Mouse (Mus musculus): ENCODE results near the gene Syngr4.
A peak's percentile ranks its signal among the peaks of the same experiment; 100 is the strongest.

Syngr4 gene

DNA sequence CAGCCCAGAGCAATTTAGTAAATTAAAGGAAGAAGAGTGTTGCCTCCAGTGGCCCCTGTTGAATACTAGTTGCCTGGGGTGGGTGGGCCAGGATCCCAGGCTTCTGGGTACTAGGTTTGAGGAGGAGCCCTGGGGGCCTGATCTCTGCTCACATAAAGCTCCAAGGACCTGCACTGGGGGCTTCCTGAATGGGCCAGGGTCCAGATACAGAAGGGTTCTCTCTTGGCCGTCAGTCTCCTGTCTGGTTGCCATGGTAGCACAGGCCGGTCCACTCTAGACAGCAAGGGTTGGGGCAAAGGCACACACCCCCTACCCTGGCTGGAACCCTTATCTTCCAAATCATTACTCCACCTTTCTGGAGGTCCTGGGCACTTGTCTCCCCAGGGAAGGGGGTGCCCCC is 28.6 kb downstream of the Syngr4 start:
- H3K9me3 ChIP-seq (ENCODE audit: low read length) = no peaks in the 10 kb centered on the region
- H3K4me3 ChIP-seq (replicated peaks; ENCODE audit: low read length) = no peak overlapping the region
- H3K4me1 ChIP-seq (replicated peaks; ENCODE audit: low read depth, low read length) = peaks cover 39% of the 10 kb centered on the region
- peaks cover 64% of the 10 kb centered on the region for H3K27me3 ChIP-seq (ENCODE audit: insufficient read depth, low read length)
- no peaks in the 10 kb centered on the region for H3K36me3 ChIP-seq (ENCODE audit: insufficient read depth, low read length)
- no peak for TF ChIP-seq NANOG (IDR thresholded peaks at IDR 0.05; ENCODE audit: borderline replicate concordance, low read length)
- no peak for TF ChIP-seq CTCF (conservative IDR thresholded peaks at IDR 0.05; ENCODE audit: low read length)
- TF ChIP-seq POU5F1 (IDR thresholded peaks at IDR 0.05; ENCODE audit: borderline replicate concordance, low read length) = no peak

DNA sequence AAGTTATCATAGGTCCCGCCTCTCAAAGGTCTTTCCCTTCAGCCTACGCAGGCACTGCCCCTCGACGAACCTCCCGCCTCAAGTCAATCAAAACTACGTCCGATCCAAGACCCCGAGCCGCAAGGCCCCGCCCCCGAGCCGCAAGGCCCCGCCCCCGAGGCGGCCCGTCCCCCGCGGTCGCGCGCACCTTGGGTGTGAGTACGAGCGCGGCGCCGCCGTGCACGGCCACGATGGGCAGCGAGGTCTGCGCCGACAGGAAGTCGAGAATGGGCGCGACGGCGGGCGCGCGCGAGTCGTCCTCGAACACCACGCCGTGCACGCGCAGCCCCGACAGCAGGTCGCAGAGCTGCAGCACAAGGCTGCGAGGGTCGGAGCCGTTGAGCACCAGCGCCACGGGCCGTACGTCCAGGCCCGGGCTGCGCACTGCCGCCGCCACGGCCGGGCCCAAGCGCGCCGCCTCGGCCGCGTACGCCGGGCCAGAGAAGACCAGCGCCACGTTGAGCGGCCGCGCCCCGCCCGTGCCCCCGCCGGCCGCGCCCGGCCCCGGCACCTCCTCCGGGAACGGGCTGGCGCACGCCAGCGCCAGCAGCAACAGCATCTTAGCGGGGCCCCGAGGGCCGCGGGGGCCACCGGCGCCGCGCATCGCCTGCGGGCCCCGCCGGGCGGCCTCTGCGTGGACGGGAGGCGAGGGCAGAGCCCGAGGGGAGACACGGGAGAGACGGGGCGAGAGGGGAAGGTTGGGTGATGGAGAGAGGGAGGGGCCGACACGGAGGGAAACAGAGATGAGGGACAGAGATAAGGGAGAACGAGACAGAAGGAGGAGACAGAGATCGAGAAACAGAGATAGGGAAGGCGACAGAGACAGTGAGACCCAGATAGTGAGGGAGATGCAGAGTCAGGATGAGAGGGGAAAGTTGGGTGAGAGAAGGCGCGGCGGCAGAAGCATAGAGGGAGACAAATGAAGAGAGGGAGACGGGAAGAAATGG is 30.3 kb downstream of the Syngr4 start:
- peaks cover 68% of the 10 kb centered on the region for H3K27me3 ChIP-seq (ENCODE audit: insufficient read depth, low read length)
- peak overlapping the region; percentile 86 for H3K4me3 ChIP-seq (replicated peaks; ENCODE audit: low read length)
- no peaks in the 10 kb centered on the region for H3K9me3 ChIP-seq (ENCODE audit: low read length)
- H3K36me3 ChIP-seq (ENCODE audit: insufficient read depth, low read length) = no peaks in the 10 kb centered on the region
- H3K4me1 ChIP-seq (replicated peaks; ENCODE audit: low read depth, low read length) = peaks cover 51% of the 10 kb centered on the region
- no peak for TF ChIP-seq CTCF (conservative IDR thresholded peaks at IDR 0.05; ENCODE audit: low read length)
- no peak for TF ChIP-seq NANOG (IDR thresholded peaks at IDR 0.05; ENCODE audit: borderline replicate concordance, low read length)
- TF ChIP-seq POU5F1 (IDR thresholded peaks at IDR 0.05; ENCODE audit: borderline replicate concordance, low read length) = no peak

DNA sequence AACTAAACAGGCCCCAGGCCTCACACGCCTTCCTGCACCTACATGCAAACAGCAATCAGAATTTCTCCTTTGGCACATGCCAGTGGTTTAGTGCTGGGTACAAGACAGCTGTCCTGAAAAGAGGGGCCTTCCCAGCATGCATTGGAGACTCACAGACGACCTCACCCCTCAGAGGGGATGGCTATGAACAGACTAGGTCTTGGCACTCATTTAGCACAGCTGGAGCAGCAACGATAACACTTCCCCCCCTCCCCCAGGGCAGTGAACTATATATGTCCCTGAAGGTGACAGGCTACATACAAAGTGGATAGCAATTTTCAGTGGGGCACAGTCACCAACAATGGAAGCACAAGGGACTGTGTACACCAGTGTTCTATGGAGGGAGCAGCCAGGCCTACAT is 32.1 kb downstream of the Syngr4 start:
- TF ChIP-seq POU5F1 (IDR thresholded peaks at IDR 0.05; ENCODE audit: borderline replicate concordance, low read length) (no peak), NANOG (IDR thresholded peaks at IDR 0.05; ENCODE audit: borderline replicate concordance, low read length) (no peak), CTCF (conservative IDR thresholded peaks at IDR 0.05; ENCODE audit: low read length) (no peak)

DNA sequence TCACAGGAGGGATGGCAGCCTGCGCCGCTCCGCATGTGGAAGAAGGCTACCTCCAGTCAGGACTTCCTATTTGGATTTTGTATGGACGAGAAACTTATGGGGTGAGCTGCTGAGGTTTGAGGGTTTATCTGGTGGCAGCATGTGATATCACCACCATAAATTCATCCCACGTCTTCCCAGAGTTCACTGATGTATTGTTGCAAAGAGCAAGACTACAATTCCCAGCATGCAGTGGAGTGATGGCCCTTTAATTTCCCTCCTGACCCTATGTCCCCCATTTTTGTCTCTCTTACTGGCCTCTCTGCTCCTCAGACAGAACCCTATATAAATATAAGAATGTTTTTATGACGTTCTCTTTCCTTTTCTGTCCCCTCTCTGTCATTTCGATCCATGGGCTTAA is 33.7 kb downstream of the Syngr4 start:
- TF ChIP-seq CTCF (conservative IDR thresholded peaks at IDR 0.05; ENCODE audit: low read length) (no peak), NANOG (IDR thresholded peaks at IDR 0.05; ENCODE audit: borderline replicate concordance, low read length) (no peak), POU5F1 (IDR thresholded peaks at IDR 0.05; ENCODE audit: borderline replicate concordance, low read length) (no peak)
- Histone ChIP-seq H3K27me3 (ENCODE audit: insufficient read depth, low read length) (peaks cover 60% of the 10 kb centered on the region), H3K4me1 (replicated peaks; ENCODE audit: low read depth, low read length) (peaks cover 30% of the 10 kb centered on the region), H3K9me3 (ENCODE audit: low read length) (no peaks in the 10 kb centered on the region), H3K4me3 (replicated peaks; ENCODE audit: low read length) (peak overlapping the region; percentile 74; the same call in 1 of the 2 replicates), H3K36me3 (ENCODE audit: insufficient read depth, low read length) (no peaks in the 10 kb centered on the region)

More for the DNA sequence above, 32.1 kb downstream of the Syngr4 start:
- H3K36me3 ChIP-seq (ENCODE audit: insufficient read depth, low read length) = no peaks in the 10 kb centered on the region
- no peak overlapping the region for H3K4me3 ChIP-seq (replicated peaks; ENCODE audit: low read length)
- H3K9me3 ChIP-seq (ENCODE audit: low read length) = no peaks in the 10 kb centered on the region
- peaks cover 35% of the 10 kb centered on the region for H3K4me1 ChIP-seq (replicated peaks; ENCODE audit: low read depth, low read length)
- H3K27me3 ChIP-seq (ENCODE audit: insufficient read depth, low read length) = peaks cover 63% of the 10 kb centered on the region

DNA sequence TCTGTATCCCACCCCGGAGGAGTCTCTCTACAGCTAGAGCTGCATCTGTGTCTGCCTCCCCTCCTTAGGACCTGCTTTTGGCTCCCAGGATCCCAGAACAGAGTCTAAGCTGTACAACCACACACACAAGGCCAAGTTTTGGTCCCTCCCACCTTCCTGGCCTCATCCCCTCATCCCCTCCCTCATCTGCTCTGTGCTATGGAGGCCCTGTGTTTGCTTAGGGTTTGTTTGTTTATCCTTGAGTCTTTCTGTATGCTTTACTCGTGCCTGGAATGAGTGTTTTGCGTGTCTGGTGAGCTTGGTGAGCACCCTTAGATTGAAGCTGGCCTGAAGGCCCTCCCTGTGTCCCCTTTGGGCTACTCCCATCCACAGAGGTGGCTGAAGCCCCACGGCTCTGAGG is 37.5 kb downstream of the Syngr4 start:
- TF ChIP-seq CTCF (conservative IDR thresholded peaks at IDR 0.05; ENCODE audit: low read length) = no peak
- no peak for TF ChIP-seq NANOG (IDR thresholded peaks at IDR 0.05; ENCODE audit: borderline replicate concordance, low read length)
- TF ChIP-seq POU5F1 (IDR thresholded peaks at IDR 0.05; ENCODE audit: borderline replicate concordance, low read length) = no peak
- Histone ChIP-seq H3K4me3 (replicated peaks; ENCODE audit: low read length) (no peak overlapping the region), H3K27me3 (ENCODE audit: insufficient read depth, low read length) (peaks cover 58% of the 10 kb centered on the region), H3K4me1 (replicated peaks; ENCODE audit: low read depth, low read length) (peaks cover 32% of the 10 kb centered on the region), H3K9me3 (ENCODE audit: low read length) (no peaks in the 10 kb centered on the region), H3K36me3 (ENCODE audit: insufficient read depth, low read length) (no peaks in the 10 kb centered on the region)

DNA sequence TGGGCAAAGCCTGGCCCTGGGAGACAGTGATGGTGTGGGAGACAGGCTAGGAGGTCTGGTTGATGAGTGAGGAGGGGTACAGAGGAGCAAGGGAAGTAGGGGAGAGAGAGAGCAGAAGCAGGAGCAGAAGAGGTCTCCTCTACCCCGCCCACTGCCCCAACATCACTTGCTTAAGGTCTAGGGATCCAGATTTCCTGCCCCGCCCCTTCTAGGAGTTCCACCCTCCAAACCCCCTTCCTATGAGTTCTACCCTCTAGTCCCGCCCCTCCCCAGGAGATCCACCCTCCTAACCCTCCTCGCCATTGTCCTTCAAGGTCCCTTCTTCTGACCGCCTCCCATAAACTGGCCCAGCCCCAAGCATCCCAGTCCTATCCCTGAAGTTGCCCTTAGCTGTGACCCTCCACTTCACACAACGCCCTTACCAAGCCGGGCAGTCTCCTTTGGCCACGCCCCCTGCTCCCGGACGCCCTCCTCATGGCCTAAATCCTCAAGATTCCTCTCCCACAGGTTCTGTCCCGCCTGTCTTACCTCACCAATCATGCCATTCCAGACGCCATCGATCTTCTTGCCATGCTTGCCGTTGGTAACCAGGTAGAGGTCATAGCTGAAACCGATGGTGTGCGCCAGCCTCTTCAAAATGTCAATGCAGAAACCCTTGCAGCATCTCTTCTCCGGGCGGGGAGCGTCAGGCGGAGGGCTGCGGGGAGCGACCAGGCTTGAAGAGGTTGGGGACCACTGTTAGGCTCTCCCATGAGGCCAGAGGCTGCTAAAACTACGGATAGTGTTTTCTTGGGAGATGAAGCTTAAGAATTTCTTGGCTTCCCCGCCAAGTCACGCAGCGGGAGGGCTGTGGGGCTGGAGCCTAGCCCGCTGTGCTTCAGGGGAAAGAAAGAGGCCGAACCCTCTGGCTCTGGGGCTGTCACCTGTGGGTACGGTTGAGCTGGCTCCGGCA is 39.3 kb downstream of the Syngr4 start:
- TF ChIP-seq POU5F1 (IDR thresholded peaks at IDR 0.05; ENCODE audit: borderline replicate concordance, low read length) (no peak), NANOG (IDR thresholded peaks at IDR 0.05; ENCODE audit: borderline replicate concordance, low read length) (no peak)
- Histone ChIP-seq H3K36me3 (ENCODE audit: insufficient read depth, low read length) (no peaks in the 10 kb centered on the region), H3K27me3 (ENCODE audit: insufficient read depth, low read length) (peaks cover 46% of the 10 kb centered on the region), H3K4me3 (replicated peaks; ENCODE audit: low read length) (peak overlapping the region; percentile 74), H3K4me1 (replicated peaks; ENCODE audit: low read depth, low read length) (peaks cover 32% of the 10 kb centered on the region), H3K9me3 (ENCODE audit: low read length) (no peaks in the 10 kb centered on the region)

DNA sequence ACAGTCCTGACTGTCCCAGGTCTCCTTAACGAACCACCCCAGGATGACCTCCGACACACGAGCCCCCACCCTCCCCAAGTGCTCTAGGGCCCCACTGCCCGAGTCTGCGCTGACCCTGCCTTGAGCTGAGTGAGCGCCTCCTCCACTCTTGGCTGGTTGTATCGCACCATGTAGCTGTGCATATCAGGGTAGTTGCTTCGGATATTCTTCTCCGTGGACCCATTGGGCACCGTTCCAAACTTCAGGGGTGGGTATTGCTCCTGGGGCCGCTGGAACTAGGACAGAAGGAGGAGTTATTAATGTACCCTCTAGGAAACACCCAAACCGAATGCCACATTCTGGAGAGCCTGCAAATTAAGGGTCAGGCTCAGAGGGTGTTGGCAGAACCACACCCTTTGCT is 43.4 kb downstream of the Syngr4 start:
- Histone ChIP-seq H3K9me3 (ENCODE audit: low read length) (no peaks in the 10 kb centered on the region), H3K27me3 (ENCODE audit: insufficient read depth, low read length) (peaks cover 17% of the 10 kb centered on the region), H3K4me1 (replicated peaks; ENCODE audit: low read depth, low read length) (peaks cover 23% of the 10 kb centered on the region), H3K4me3 (replicated peaks; ENCODE audit: low read length) (no peak overlapping the region), H3K36me3 (ENCODE audit: insufficient read depth, low read length) (no peaks in the 10 kb centered on the region)
- no peak for TF ChIP-seq NANOG (IDR thresholded peaks at IDR 0.05; ENCODE audit: borderline replicate concordance, low read length)
- no peak for TF ChIP-seq CTCF (conservative IDR thresholded peaks at IDR 0.05; ENCODE audit: low read length)
- TF ChIP-seq POU5F1 (IDR thresholded peaks at IDR 0.05; ENCODE audit: borderline replicate concordance, low read length) = no peak

DNA sequence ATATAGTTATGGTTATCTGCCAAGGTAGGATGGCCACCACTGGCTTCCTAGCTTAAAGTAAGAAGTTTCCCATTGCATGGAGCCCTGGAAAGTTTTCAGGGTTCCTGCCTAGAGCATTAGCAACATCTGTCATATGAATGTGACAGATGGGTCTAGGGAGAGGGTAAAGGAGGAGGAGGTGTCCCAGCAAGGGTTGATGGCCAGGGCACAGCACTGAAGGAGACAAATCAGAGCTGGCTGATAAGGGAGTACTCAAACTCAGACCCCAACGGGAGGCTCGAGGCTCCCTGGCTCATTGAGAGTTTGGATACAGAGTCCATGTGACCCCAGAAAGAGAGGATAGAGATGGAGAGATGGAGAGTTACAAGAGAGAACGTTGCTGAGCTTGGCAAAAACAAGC is 45.9 kb downstream of the Syngr4 start:
- TF ChIP-seq CTCF (conservative IDR thresholded peaks at IDR 0.05; ENCODE audit: low read length) = no peak
- no peak for TF ChIP-seq NANOG (IDR thresholded peaks at IDR 0.05; ENCODE audit: borderline replicate concordance, low read length)
- Histone ChIP-seq H3K27me3 (ENCODE audit: insufficient read depth, low read length) (peaks cover 3% of the 10 kb centered on the region; the same call in 1 of the 2 replicates), H3K36me3 (ENCODE audit: insufficient read depth, low read length) (no peaks in the 10 kb centered on the region), H3K9me3 (ENCODE audit: low read length) (no peaks in the 10 kb centered on the region), H3K4me1 (replicated peaks; ENCODE audit: low read depth, low read length) (peaks cover 9% of the 10 kb centered on the region; the same call in 1 of the 2 replicates), H3K4me3 (replicated peaks; ENCODE audit: low read length) (no peak overlapping the region)

Data from E14TG2a.4 (cell line).